Mouse (Mus musculus) right cerebral cortex, adult 2 months (tissue): ENCODE results near the gene Bcl10.
"Not testable (repeated sequence)": the region's sequence is repeated elsewhere in the genome, so short reads cannot be mapped to it uniquely, and the experiment has no call there.

ENCODE experiments used
- DNase-seq, 2 experiments: peaks; one replicate each; pipeline ENCODE4 v3.0.0; 2021 to 2022; ENCODE audit warnings: low spot score in 2 of 2

Gene Bcl10

GRCm38 (mm10) chr3:145913263-145913662 lies 9.3 kb upstream of the Bcl10 start:
- no peak for DNase-seq

GRCm38 (mm10) chr3:145913942-145914341 lies 8.7 kb upstream of the Bcl10 start:
- DNase-seq: not testable (repeated sequence)

- no peak for DNase-seq
Measured at GRCm38 (mm10) chr3:145916374-145916773, 6.2 kb upstream of the Bcl10 start.

GRCm38 (mm10) chr3:145916826-145917225 lies 5.8 kb upstream of the Bcl10 start:
- no peak for DNase-seq

- no peak for DNase-seq
Measured at GRCm38 (mm10) chr3:145922971-145923370, 367 bp downstream of the Bcl10 start.

GRCm38 (mm10) chr3:145923874-145924577 lies 1.4 kb downstream of the Bcl10 start:
- DNase-seq: peak; percentile 96 to 98

- DNase-seq: peak; percentile 52 to 53
Measured at GRCm38 (mm10) chr3:145924649-145925337, 2.2 kb downstream of the Bcl10 start.

GRCm38 (mm10) chr3:145925506-145925905 lies 2.9 kb downstream of the Bcl10 start:
- no peak for DNase-seq

GRCm38 (mm10) chr3:145929525-145930400 lies 7.2 kb downstream of the Bcl10 start:
- no peak for DNase-seq

- DNase-seq: no peak
Measured at GRCm38 (mm10) chr3:145933845-145934244, 11.2 kb downstream of the Bcl10 start.

- peak; percentile 89 to 92 for DNase-seq
Measured at GRCm38 (mm10) chr3:145937505-145938404, 15.2 kb downstream of the Bcl10 start, which contains the start of gene 2410004B18Rik. 2410004B18Rik (plus strand) TSS chr3:145938014.

- DNase-seq: no peak
Measured at GRCm38 (mm10) chr3:145938405-145939349, 16.1 kb downstream of the Bcl10 start.

GRCm38 (mm10) chr3:145939402-145939801 lies 16.8 kb downstream of the Bcl10 start:
- DNase-seq: no peak

- no peak for DNase-seq
Measured at GRCm38 (mm10) chr3:145939971-145940370, 17.4 kb downstream of the Bcl10 start.

- DNase-seq: peak; percentile 71 to 78
Measured at GRCm38 (mm10) chr3:145941971-145942370, 19.4 kb downstream of the Bcl10 start.

GRCm38 (mm10) chr3:145944348-145944747 lies 21.7 kb downstream of the Bcl10 start:
- no peak for DNase-seq

- DNase-seq: no peak
Measured at GRCm38 (mm10) chr3:145945904-145946303, 23.3 kb downstream of the Bcl10 start.

- DNase-seq: no peak
Measured at GRCm38 (mm10) chr3:145946654-145947053, 24.1 kb downstream of the Bcl10 start.

GRCm38 (mm10) chr3:145947539-145948204 lies 25.1 kb downstream of the Bcl10 start:
- no peak for DNase-seq
